Mouse (Mus musculus) CH12.LX (cell line): Measurements from ENCODE around the gene Ndufv1. TPM values are rescaled to one million over a fixed set of nuclear protein-coding genes. Genes with fewer than 3 reads are reported as not detected.
"Not testable (repeated sequence)": the region's sequence is repeated elsewhere in the genome, so short reads cannot be mapped to it uniquely, and the experiment has no call there.

Source experiments
- DNase-seq: peaks from one replicate; pipeline ENCODE4 v3.0.0-alpha.2; 2013; ENCODE audit errors: extremely low read depth
- H3K27ac ChIP-seq: 2 replicates; pipeline ENCODE4 v1.5.1; 2012; ENCODE audit warnings: low read depth, mild to moderate bottlenecking, control low read depth, moderate library complexity; ENCODE audit not compliant: insufficient read depth
- H3K27me3 ChIP-seq: replicated peaks from 2 replicates; pipeline ENCODE3; 2012; ENCODE audit warnings: inconsistent platforms
- H3K36me3 ChIP-seq, 2 experiments: replicated peaks in 1 of 2; 2 replicates each; pipeline versions ENCODE3 to v1.6.1; 2012; ENCODE audit warnings: inconsistent platforms in 1 of 2, low read length in 1 of 2, mild to moderate bottlenecking in 1 of 2, mixed read lengths in 1 of 2, moderate library complexity in 1 of 2; ENCODE audit not compliant: control insufficient read depth in 1 of 2, insufficient read depth in 1 of 2
- H3K4me1 ChIP-seq, 2 experiments: 2 replicates each; pipeline ENCODE4 v1.6.1; 2012; ENCODE audit warnings: inconsistent platforms in 1 of 2, moderate library complexity in 1 of 2; ENCODE audit not compliant: insufficient read depth in 2 of 2, control insufficient read depth in 1 of 2
- H3K4me2 ChIP-seq: 2 replicates; pipeline ENCODE4 v1.6.1; 2012; ENCODE audit warnings: low read depth, mild to moderate bottlenecking, control low read depth; ENCODE audit not compliant: poor library complexity, insufficient read depth, severe bottlenecking
- H3K4me3 ChIP-seq, 3 experiments: fragments of 150-350 bp in 1 of 3; sonication (generic) in 1 of 3; replicated peaks in 1 of 3; 2 replicates each; pipeline versions ENCODE3 to v1.5.1; 2011 to 2012; ENCODE audit warnings: low read depth in 2 of 3, low read length in 2 of 3, mild to moderate bottlenecking in 2 of 3, moderate library complexity in 2 of 3, control low read depth in 1 of 3, improper control_type of control experiment in 1 of 3, inconsistent platforms in 1 of 3, mixed read lengths in 1 of 3; ENCODE audit not compliant: poor library complexity in 1 of 3
- H3K79me2 ChIP-seq: replicated peaks from 2 replicates; pipeline ENCODE4 v1.6.1; 2012; ENCODE audit warnings: mild to moderate bottlenecking, moderate library complexity; ENCODE audit not compliant: control insufficient read depth, poor library complexity, insufficient read depth, severe bottlenecking; ENCODE audit errors: extremely low read depth
- H3K9ac ChIP-seq: 2 replicates; pipeline ENCODE4 v1.6.1; 2012; ENCODE audit warnings: low read depth, mild to moderate bottlenecking, control low read depth, moderate library complexity; ENCODE audit not compliant: insufficient read depth
- H3K9me3 ChIP-seq: replicated peaks from 2 replicates; pipeline ENCODE3; 2012; ENCODE audit warnings: low read length, inconsistent platforms, mixed read lengths
- CHD2 ChIP-seq: IDR thresholded peaks from 2 replicates; pipeline ENCODE4 v1.6.1; 2011; ENCODE audit warnings: low read length, improper control_type of control experiment
- CTCF ChIP-seq, 2 experiments: IDR thresholded peaks in 1 of 2; conservative IDR thresholded peaks in 1 of 2; 2 replicates each; pipeline ENCODE4 v1.5.1; 2011 to 2012; ENCODE audit warnings: low read depth in 2 of 2, low read length in 2 of 2, improper control_type of control experiment in 1 of 2, inconsistent platforms in 1 of 2, mild to moderate bottlenecking in 1 of 2, moderate library complexity in 1 of 2
- ETS1 ChIP-seq: conservative IDR thresholded peaks from 2 replicates; pipeline ENCODE4 v1.6.1; 2012; ENCODE audit warnings: low read depth, mild to moderate bottlenecking, inconsistent platforms, low read length, improper control_type of control experiment, moderate library complexity
- GABPA ChIP-seq: IDR thresholded peaks from 2 replicates; pipeline ENCODE4 v1.6.1; 2012; ENCODE audit warnings: low read depth, low read length, improper control_type of control experiment, inconsistent platforms; ENCODE audit not compliant: insufficient replicate concordance
- IRF4 ChIP-seq: IDR thresholded peaks from 2 replicates; pipeline ENCODE4 v1.6.1; 2014; ENCODE audit warnings: low read depth, mild to moderate bottlenecking, inconsistent platforms, low read length, improper control_type of control experiment
- KAT2A ChIP-seq: IDR thresholded peaks from 2 replicates; pipeline ENCODE4 v1.6.1; 2012; ENCODE audit warnings: low read length, improper control_type of control experiment, inconsistent platforms; ENCODE audit not compliant: insufficient replicate concordance
- RAD21 ChIP-seq: IDR thresholded peaks from 2 replicates; pipeline ENCODE4 v1.6.1; 2011; ENCODE audit warnings: low read depth, mild to moderate bottlenecking, low read length, improper control_type of control experiment, moderate library complexity
- SMC3 ChIP-seq: IDR thresholded peaks from 2 replicates; pipeline ENCODE4 v1.6.1; 2011; ENCODE audit warnings: low read depth, low read length, improper control_type of control experiment
- TBP ChIP-seq: conservative IDR thresholded peaks from 2 replicates; pipeline ENCODE4 v1.6.1; 2011; ENCODE audit warnings: low read depth, low read length, improper control_type of control experiment
- ZC3H11A ChIP-seq: IDR thresholded peaks from 2 replicates; pipeline ENCODE4 v1.6.1; 2012; ENCODE audit warnings: low read depth, mild to moderate bottlenecking, inconsistent platforms, low read length, improper control_type of control experiment
- ZNF384 ChIP-seq: IDR thresholded peaks from 2 replicates; pipeline ENCODE4 v1.6.1; 2012; ENCODE audit warnings: low read depth, low read length, improper control_type of control experiment, inconsistent platforms
- dilution Hi-C: fragments of 300-500 bp; cut with MboI; formaldehyde crosslinking; loops from 2 replicates; pipeline ENCODE4 v1.14.3; 2020; ENCODE audit warnings: low sequenced_read_pairs; ENCODE audit not compliant: extremely low pct_unique_long_range_greater_than_20kb, extremely low pct_ligation_motif_present
- in situ Hi-C: fragments of 300-500 bp; cut with MboI; formaldehyde crosslinking; loops from 3 replicates; pipeline ENCODE4 v1.14.3; 2019; ENCODE audit warnings: low sequenced_read_pairs, low pct_ligation_motif_present, low pct_unique_long_range_greater_than_20kb, mixed read lengths
- polyA plus RNA-seq: library from polyadenylated mRNA; unstranded; fragments of >175 nt; gene quantifications from 2 replicates; pipeline ENCODE4 v1.2.1, GENCODE M21; 2012; ENCODE audit warnings: low read depth; ENCODE audit not compliant: insufficient read length
- total RNA-seq, 2 experiments: library from RNA; depleted of rRNA; stranded (reverse); fragments of 300-350 nt in 1 of 2; fragments of >200 nt in 1 of 2; gene quantifications; 2 replicates each; pipeline ENCODE4 v1.2.3; 2012 to 2014

Gene Ndufv1
- total and polyA plus RNA-seq, 3 experiments: 119 to 183 (median 133) TPM

GRCm38 (mm10) chr19:3966330-3967075, 46.1 kb downstream of the Ndufv1 start:
- in situ Hi-C loops: no loop called here
- no peak overlapping the region for H3K9ac ChIP-seq

GRCm38 (mm10) chr19:3964030-3964429, 48.6 kb downstream of the Ndufv1 start:
- no peak overlapping the region for H3K9ac ChIP-seq
- H3K4me3 ChIP-seq: no peak overlapping the region
- dilution Hi-C loops: no loop called here
- no peaks in the 10 kb centered on the region for H3K79me2 ChIP-seq
- peaks cover 2% of the 10 kb centered on the region for H3K27me3 ChIP-seq
- no peaks in the 10 kb centered on the region for H3K36me3 ChIP-seq
- no peak overlapping the region for H3K27ac ChIP-seq
- H3K4me1 ChIP-seq: peaks cover 0 to 17% of the 10 kb centered on the region in 2 experiments; a peak in 3 of 4 replicates
- no peaks in the 10 kb centered on the region for H3K9me3 ChIP-seq
- H3K4me2 ChIP-seq: no peak overlapping the region
- in situ Hi-C loops: no loop called here
- TF ChIP-seq CTCF (conservative IDR thresholded peaks at IDR 0.05 in 1 of 2, IDR thresholded peaks at IDR 0.05 in 1 of 2; ENCODE audit: low read depth in 2 of 2, low read length in 2 of 2) (peak in 1 of 2 experiments; percentile 55; a peak in 2 of 4 replicates), RAD21 (peak; percentile 62), GABPA (no peak), KAT2A (no peak), TBP (no peak), ZNF384 (no peak), IRF4 (no peak), CHD2 (no peak), ETS1 (no peak), SMC3 (peak; percentile 40)
- peak; percentile 32 for DNase-seq

More at GRCm38 (mm10) chr19:3966330-3967075, 46.1 kb downstream of the Ndufv1 start:
- no peak overlapping the region for H3K4me3 ChIP-seq
- no peak overlapping the region for H3K27ac ChIP-seq
- dilution Hi-C loops: no loop called here
- H3K4me2 ChIP-seq: no peak overlapping the region
- no peaks in the 10 kb centered on the region for H3K9me3 ChIP-seq
- peaks cover 4% of the 10 kb centered on the region for H3K27me3 ChIP-seq
- H3K36me3 ChIP-seq: no peaks in the 10 kb centered on the region
- H3K4me1 ChIP-seq: peaks cover 0 to 17% of the 10 kb centered on the region in 2 experiments; a peak in 3 of 4 replicates
- H3K79me2 ChIP-seq: no peaks in the 10 kb centered on the region
- no peak for DNase-seq
- TF ChIP-seq CTCF (conservative IDR thresholded peaks at IDR 0.05 in 1 of 2, IDR thresholded peaks at IDR 0.05 in 1 of 2; ENCODE audit: low read depth in 2 of 2, low read length in 2 of 2) (peak in 1 of 2 experiments; percentile 24; a peak in 2 of 4 replicates), ZC3H11A (no peak)

- Histone ChIP-seq H3K36me3 (no peaks in the 10 kb centered on the region), H3K9me3 (no peaks in the 10 kb centered on the region), H3K9ac (no peak overlapping the region), H3K4me2 (no peak overlapping the region), H3K4me1 (peaks cover 0 to 17% of the 10 kb centered on the region in 2 experiments; a peak in 3 of 4 replicates), H3K27ac (no peak overlapping the region), H3K4me3 (no peak overlapping the region), H3K27me3 (no peaks in the 10 kb centered on the region), H3K79me2 (no peaks in the 10 kb centered on the region)
- peak; percentile 60 for DNase-seq
- in situ Hi-C loops (no loop called here), dilution Hi-C loops (no loop called here)
- peak in 1 of 2 experiments; percentile 56; a peak in 3 of 4 replicates for TF ChIP-seq CTCF (conservative IDR thresholded peaks at IDR 0.05 in 1 of 2, IDR thresholded peaks at IDR 0.05 in 1 of 2; ENCODE audit: low read depth in 2 of 2, low read length in 2 of 2)
- no peak for TF ChIP-seq RAD21
Observed at GRCm38 (mm10) chr19:3962469-3962868, 50.1 kb downstream of the Ndufv1 start.

GRCm38 (mm10) chr19:3961805-3962204, 50.8 kb downstream of the Ndufv1 start:
- dilution Hi-C loops, H3K4me2 ChIP-seq, H3K9ac ChIP-seq, H3K27ac ChIP-seq, H3K9me3 ChIP-seq, H3K36me3 ChIP-seq, in situ Hi-C loops, H3K27me3 ChIP-seq, DNase-seq, H3K4me3 ChIP-seq, H3K79me2 ChIP-seq: not testable (repeated sequence)
- H3K4me1 ChIP-seq: peaks cover 0 to 17% of the 10 kb centered on the region in 2 experiments; a peak in 3 of 4 replicates
